Mouse (Mus musculus) heart, embryonic 15.5 days (tissue): ENCODE data around the gene Zeb2. TPM values are rescaled to one million over a fixed set of nuclear protein-coding genes. Genes with fewer than 3 reads are reported as not detected.

Experiments
- ATAC-seq: fragments of 200-750 bp; cut with Nextera tagmentation; replicated peaks from 2 replicates; pipeline ENCODE4 v1.8.0; 2017; ENCODE audit warnings: low read depth, moderate TSS enrichment; ENCODE audit not compliant: insufficient number of reproducible peaks, insufficient read depth, low FRiP score
- H3K27ac ChIP-seq: fragments of 300-500 bp; sonication (generic); 2 replicates; pipeline ENCODE4 v1.5.1; 2015; ENCODE audit warnings: mild to moderate bottlenecking, inconsistent platforms
- H3K27me3 ChIP-seq: fragments of 300-500 bp; sonication (generic); 2 replicates; pipeline ENCODE4 v1.6.1; 2015; ENCODE audit warnings: inconsistent platforms
- H3K36me3 ChIP-seq: fragments of 300-500 bp; sonication (generic); 2 replicates; pipeline ENCODE4 v1.6.1; 2015; ENCODE audit warnings: mild to moderate bottlenecking, inconsistent platforms
- H3K4me1 ChIP-seq: fragments of 300-500 bp; sonication (generic); replicated peaks from 2 replicates; pipeline ENCODE4 v1.6.1; 2015; ENCODE audit warnings: inconsistent platforms
- H3K4me2 ChIP-seq: fragments of 300-500 bp; sonication (generic); 2 replicates; pipeline ENCODE4 v1.6.1; 2015; ENCODE audit warnings: inconsistent platforms, mild to moderate bottlenecking, moderate library complexity
- H3K4me3 ChIP-seq: fragments of 300-500 bp; sonication (generic); 2 replicates; pipeline ENCODE4 v1.5.1; 2015; ENCODE audit warnings: mild to moderate bottlenecking, inconsistent platforms
- H3K9ac ChIP-seq: fragments of 300-500 bp; sonication (generic); 2 replicates; pipeline ENCODE4 v1.6.1; 2015; ENCODE audit warnings: mild to moderate bottlenecking, inconsistent platforms
- H3K9me3 ChIP-seq: fragments of 300-500 bp; sonication (generic); replicated peaks from 2 replicates; pipeline ENCODE4 v1.6.1; 2016; ENCODE audit warnings: inconsistent platforms
- WGBS: fragments of 180-500 bp; shearing (Covaris S2); methylation state at CpG from one replicate; pipeline ENCODE4 v1.1.7; 2015; ENCODE audit warnings: mixed read lengths; 5-methylcytosine and 5-hydroxymethylcytosine counted together
- polyA plus RNA-seq: library from polyadenylated mRNA; unstranded; fragments of >200 nt; fragmentation: Nextera tagmentation; extraction: Ambion mirVana; gene quantifications from 2 replicates; pipeline ENCODE4 v1.2.1, GENCODE M21; 2015

Gene Zeb2
- polyA plus RNA-seq, result 21.4 and 28.7 TPM in 2 replicates

- H3K27me3 ChIP-seq, result no peaks in the 10 kb centered on the region
- peak within 1 kb of the TSS; percentile 79 for H3K27ac ChIP-seq
- H3K36me3 ChIP-seq, result no peaks in the 10 kb centered on the region
- no peaks in the 10 kb centered on the region for H3K9me3 ChIP-seq
- peak; percentile 84 for ATAC-seq
- peak within 1 kb of the TSS; percentile 71 for H3K4me3 ChIP-seq
- under 1% methylated on average over 32 of the region's 39 CpGs for WGBS
- H3K4me2 ChIP-seq, result peak within 1 kb of the TSS; percentile 72
- peak within 1 kb of the TSS; percentile 73 for H3K9ac ChIP-seq
- peaks cover 16% of the 10 kb centered on the region for H3K4me1 ChIP-seq
Observed at GRCm38 (mm10) chr2:45117087-45117561, at the start of gene Zeb2. Gene Zeb2, minus strand, starts transcription at chr2:45117395.

DNA sequence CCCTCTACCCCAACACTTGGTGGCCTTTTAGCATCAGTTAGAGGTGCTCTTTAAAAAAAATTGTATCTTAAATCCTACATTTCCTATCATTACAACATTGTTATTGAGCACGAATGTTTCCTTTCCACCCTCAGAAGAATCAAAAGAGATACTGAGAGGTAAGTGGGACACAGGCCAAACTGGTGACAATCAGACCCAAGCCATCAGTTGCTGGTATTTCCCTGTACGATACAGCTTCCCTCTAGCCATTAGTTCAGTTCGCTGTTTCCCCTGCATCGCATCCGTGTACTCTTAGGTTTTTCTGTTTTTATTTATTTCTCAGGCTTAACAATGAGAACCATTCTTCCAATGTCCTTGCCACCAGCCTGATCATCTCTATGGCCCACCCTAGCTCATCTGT is 41.6 kb upstream of the Zeb2 start:
- Histone ChIP-seq H3K4me1 (no peaks in the 10 kb centered on the region), H3K9ac (no peak overlapping the region), H3K4me3 (no peak overlapping the region), H3K27me3 (no peaks in the 10 kb centered on the region), H3K9me3 (no peaks in the 10 kb centered on the region), H3K4me2 (no peak overlapping the region), H3K27ac (no peak overlapping the region), H3K36me3 (no peaks in the 10 kb centered on the region)
- no peak for ATAC-seq
- WGBS, result 82% methylated on average over 5 of the region's 5 CpGs

DNA sequence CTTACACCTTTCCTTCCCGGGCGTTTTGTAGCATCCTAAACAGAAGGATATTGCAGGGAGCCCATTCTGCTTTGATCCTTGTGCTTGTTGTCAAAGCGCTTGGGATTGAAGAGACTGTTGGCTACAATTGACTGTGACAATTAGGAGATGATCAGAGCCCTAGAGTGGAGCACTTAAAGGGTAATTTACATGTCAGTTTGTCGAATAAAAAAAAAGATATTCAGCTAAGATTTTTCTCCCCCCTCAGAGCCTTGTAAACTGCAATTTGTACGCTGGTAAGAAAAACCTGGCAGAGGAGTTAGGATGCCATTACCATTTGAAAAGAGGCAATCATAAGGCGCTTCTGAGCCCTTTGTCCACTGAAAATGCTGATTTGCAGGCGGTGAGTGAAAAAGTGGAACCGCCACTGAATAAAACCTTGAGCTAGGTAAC is 41.2 kb upstream of the Zeb2 start:
- ATAC-seq, result no peak
- no peak overlapping the region for H3K4me3 ChIP-seq
- no peaks in the 10 kb centered on the region for H3K27me3 ChIP-seq
- 50% methylated on average over 8 of the region's 8 CpGs for WGBS
- H3K27ac ChIP-seq, result no peak overlapping the region
- no peaks in the 10 kb centered on the region for H3K4me1 ChIP-seq
- no peaks in the 10 kb centered on the region for H3K9me3 ChIP-seq
- no peak overlapping the region for H3K9ac ChIP-seq
- no peak overlapping the region for H3K4me2 ChIP-seq
- H3K36me3 ChIP-seq, result no peaks in the 10 kb centered on the region

- 56% methylated on average over 1 of the region's 1 CpGs for WGBS
- no peak overlapping the region for H3K27ac ChIP-seq
- no peaks in the 10 kb centered on the region for H3K4me1 ChIP-seq
- no peak overlapping the region for H3K9ac ChIP-seq
- H3K27me3 ChIP-seq, result no peaks in the 10 kb centered on the region
- H3K4me3 ChIP-seq, result no peak overlapping the region
- no peaks in the 10 kb centered on the region for H3K36me3 ChIP-seq
- no peak for ATAC-seq
- H3K9me3 ChIP-seq, result no peaks in the 10 kb centered on the region
- H3K4me2 ChIP-seq, result no peak overlapping the region
Observed at GRCm38 (mm10) chr2:45153315-45153714, 36.1 kb upstream of the Zeb2 start.

DNA sequence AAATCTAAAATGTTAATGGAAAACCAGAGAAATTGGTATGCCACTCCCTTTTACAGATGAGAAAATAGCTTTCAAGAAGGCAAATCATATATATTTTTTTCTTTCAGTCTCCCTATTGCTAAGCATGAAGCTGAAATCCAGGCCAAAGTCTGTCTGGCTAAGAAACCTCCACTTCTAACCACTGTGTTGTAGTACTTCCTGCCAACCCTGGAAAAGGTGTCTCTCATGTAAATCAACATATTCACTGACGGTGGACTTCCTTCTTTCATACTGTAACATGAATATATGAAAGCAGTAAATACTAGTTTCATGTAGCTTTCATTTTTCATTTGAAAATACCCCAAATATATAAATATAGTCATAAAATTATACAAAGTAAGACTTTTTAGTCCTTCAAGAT is 26.0 kb upstream of the Zeb2 start:
- no peak overlapping the region for H3K4me2 ChIP-seq
- 65% methylated on average over 1 of the region's 1 CpGs for WGBS
- no peak overlapping the region for H3K4me3 ChIP-seq
- H3K4me1 ChIP-seq, result no peaks in the 10 kb centered on the region
- H3K9me3 ChIP-seq, result no peaks in the 10 kb centered on the region
- no peaks in the 10 kb centered on the region for H3K36me3 ChIP-seq
- H3K27me3 ChIP-seq, result no peaks in the 10 kb centered on the region
- ATAC-seq, result no peak
- no peak overlapping the region for H3K9ac ChIP-seq
- no peak overlapping the region for H3K27ac ChIP-seq

DNA sequence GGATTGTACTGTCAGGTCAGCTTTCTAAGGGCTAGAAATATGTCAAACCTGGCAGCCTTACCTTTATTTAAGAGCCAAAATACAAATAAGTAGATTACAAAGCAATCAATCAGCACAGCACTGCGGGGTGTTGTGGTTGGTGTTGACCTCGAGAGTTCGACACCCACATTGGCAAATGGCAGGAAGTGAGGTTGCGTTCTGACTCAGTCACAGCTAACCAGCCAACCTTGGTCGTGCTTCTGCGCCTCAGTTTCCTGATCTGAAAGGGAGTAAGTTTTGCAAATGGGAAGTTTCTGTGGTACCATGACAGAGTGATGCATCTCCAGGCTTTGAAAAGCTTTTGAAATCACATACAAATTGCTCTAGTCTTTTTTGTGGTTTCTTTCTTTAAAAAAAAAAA is 21.7 kb upstream of the Zeb2 start:
- ATAC-seq, result no peak

DNA sequence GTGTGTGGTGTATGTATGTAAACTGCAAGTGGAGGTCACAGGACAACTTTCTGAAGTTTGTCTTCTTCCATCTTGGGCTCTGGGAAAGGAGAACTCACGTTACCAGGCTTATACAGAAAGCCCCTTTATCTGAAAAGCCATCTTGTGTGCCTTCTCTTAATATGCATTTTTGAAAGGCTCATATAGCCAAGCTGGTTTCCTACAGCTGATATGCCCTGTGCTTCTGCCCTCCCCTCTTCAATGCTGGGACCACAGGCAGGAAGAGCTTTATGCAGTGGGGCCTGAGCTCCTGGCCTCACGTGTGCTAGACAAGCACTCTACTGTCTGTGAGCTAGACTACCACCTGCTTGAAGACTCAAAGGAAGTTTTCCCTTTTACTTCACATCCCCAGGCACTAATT is 19.6 kb upstream of the Zeb2 start:
- ATAC-seq, result no peak
- Histone ChIP-seq H3K4me2 (no peak overlapping the region), H3K4me3 (no peak overlapping the region), H3K9ac (no peak overlapping the region), H3K27ac (no peak overlapping the region), H3K27me3 (no peaks in the 10 kb centered on the region), H3K36me3 (no peaks in the 10 kb centered on the region), H3K4me1 (no peaks in the 10 kb centered on the region), H3K9me3 (no peaks in the 10 kb centered on the region)
- WGBS, result 53% methylated on average over 2 of the region's 2 CpGs

More for the DNA sequence above, 21.7 kb upstream of the Zeb2 start:
- 79% methylated on average over 6 of the region's 6 CpGs for WGBS
- H3K4me2 ChIP-seq, result no peak overlapping the region
- H3K9ac ChIP-seq, result no peak overlapping the region
- H3K36me3 ChIP-seq, result no peaks in the 10 kb centered on the region
- H3K4me3 ChIP-seq, result no peak overlapping the region
- H3K27me3 ChIP-seq, result no peaks in the 10 kb centered on the region
- no peaks in the 10 kb centered on the region for H3K9me3 ChIP-seq
- no peak overlapping the region for H3K27ac ChIP-seq
- no peaks in the 10 kb centered on the region for H3K4me1 ChIP-seq

- H3K36me3 ChIP-seq, result no peaks in the 10 kb centered on the region
- H3K4me1 ChIP-seq, result no peaks in the 10 kb centered on the region
- H3K27ac ChIP-seq, result no peak overlapping the region
- H3K9ac ChIP-seq, result no peak overlapping the region
- no peak for ATAC-seq
- no peaks in the 10 kb centered on the region for H3K27me3 ChIP-seq
- no peaks in the 10 kb centered on the region for H3K9me3 ChIP-seq
- 86% methylated on average over 4 of the region's 4 CpGs for WGBS
- H3K4me2 ChIP-seq, result no peak overlapping the region
- no peak overlapping the region for H3K4me3 ChIP-seq
Observed at GRCm38 (mm10) chr2:45133225-45133624, 16.0 kb upstream of the Zeb2 start.

DNA sequence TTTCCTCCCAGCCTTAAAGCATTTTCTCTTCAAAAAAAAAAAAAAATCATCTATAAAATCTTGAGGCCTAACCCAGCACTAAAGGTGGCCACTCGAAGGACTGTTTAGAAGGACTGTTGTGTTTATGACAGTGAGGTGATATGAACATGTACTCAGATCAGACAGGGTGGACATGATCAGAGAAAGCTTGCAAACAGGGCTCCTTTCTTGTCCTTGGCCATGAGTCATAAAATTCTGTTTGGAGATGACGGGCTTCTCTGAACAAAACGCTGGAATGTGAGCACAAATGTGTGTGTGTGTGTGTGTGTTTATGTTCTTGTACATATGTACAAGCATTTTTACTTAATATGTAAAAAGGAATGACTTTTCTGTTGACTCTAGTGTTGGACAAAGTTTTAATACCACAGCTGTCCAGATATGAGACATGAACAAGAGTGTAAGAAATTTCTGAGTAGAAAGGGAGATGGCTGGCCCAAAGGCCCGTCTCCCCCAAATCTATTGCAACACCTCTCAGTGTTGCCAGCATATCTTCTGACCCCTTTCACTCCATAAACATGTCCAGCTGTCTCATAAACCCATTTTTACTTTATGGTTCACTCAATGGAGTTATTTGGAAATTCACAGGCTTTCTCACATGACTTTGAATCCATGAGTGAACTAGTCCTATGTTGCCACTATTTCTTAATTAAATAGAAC is 13.4 kb upstream of the Zeb2 start:
- ATAC-seq, result no peak
- Histone ChIP-seq H3K9me3 (no peaks in the 10 kb centered on the region), H3K4me2 (no peak overlapping the region), H3K4me3 (no peak overlapping the region), H3K27ac (no peak overlapping the region), H3K27me3 (no peaks in the 10 kb centered on the region), H3K36me3 (no peaks in the 10 kb centered on the region), H3K4me1 (no peaks in the 10 kb centered on the region), H3K9ac (no peak overlapping the region)
- 74% methylated on average over 4 of the region's 4 CpGs for WGBS

- H3K4me3 ChIP-seq, result no peak overlapping the region
- H3K9me3 ChIP-seq, result no peaks in the 10 kb centered on the region
- no peak for ATAC-seq
- H3K27me3 ChIP-seq, result no peaks in the 10 kb centered on the region
- WGBS, result 48% methylated on average over 6 of the region's 6 CpGs
- no peak overlapping the region for H3K9ac ChIP-seq
- no peaks in the 10 kb centered on the region for H3K4me1 ChIP-seq
- no peak overlapping the region for H3K4me2 ChIP-seq
- H3K36me3 ChIP-seq, result no peaks in the 10 kb centered on the region
- no peak overlapping the region for H3K27ac ChIP-seq
Observed at GRCm38 (mm10) chr2:45129556-45129955, 12.4 kb upstream of the Zeb2 start.

- 94% methylated on average over 2 of the region's 2 CpGs for WGBS
- no peak overlapping the region for H3K27ac ChIP-seq
- no peaks in the 10 kb centered on the region for H3K36me3 ChIP-seq
- H3K4me3 ChIP-seq, result no peak overlapping the region
- no peaks in the 10 kb centered on the region for H3K4me1 ChIP-seq
- no peak overlapping the region for H3K9ac ChIP-seq
- H3K9me3 ChIP-seq, result no peaks in the 10 kb centered on the region
- H3K27me3 ChIP-seq, result no peaks in the 10 kb centered on the region
- no peak for ATAC-seq
- no peak overlapping the region for H3K4me2 ChIP-seq
Observed at GRCm38 (mm10) chr2:45128696-45129095, 11.5 kb upstream of the Zeb2 start.

DNA sequence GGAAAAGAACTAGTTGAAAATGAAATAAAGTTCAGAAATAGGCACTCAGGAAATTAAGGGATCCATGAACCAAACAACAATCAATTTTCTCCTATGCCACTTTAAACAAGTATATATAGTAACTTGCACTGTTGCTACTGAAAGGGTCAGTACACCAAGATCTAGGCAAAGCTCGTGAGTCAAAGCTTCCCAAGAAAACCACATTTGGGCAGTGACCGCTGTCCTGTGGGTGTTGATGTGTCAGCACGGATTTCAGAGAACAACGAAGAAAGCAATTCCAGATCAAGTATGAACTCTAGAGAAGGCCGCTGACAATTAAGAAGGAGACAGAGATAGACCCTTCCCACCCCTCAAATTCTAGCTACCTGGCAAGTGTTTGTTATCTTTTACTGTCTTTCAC is 9.2 kb upstream of the Zeb2 start:
- WGBS, result 77% methylated on average over 5 of the region's 5 CpGs
- no peak overlapping the region for H3K4me2 ChIP-seq
- H3K27ac ChIP-seq, result no peak overlapping the region
- H3K4me3 ChIP-seq, result no peak overlapping the region
- no peak for ATAC-seq
- H3K9ac ChIP-seq, result no peak overlapping the region
- H3K4me1 ChIP-seq, result no peaks in the 10 kb centered on the region
- no peaks in the 10 kb centered on the region for H3K9me3 ChIP-seq
- H3K27me3 ChIP-seq, result no peaks in the 10 kb centered on the region
- no peaks in the 10 kb centered on the region for H3K36me3 ChIP-seq
